Mouse (Mus musculus) c-Kit-positive CD71-positive TER-119-positive erythroid progenitor cells, embryonic 14.5 days (primary cell): ENCODE data around the gene Qrsl1.
"Not testable (repeated sequence)": the region's sequence is repeated elsewhere in the genome, so short reads cannot be mapped to it uniquely, and the experiment has no call there.

ENCODE experiments used
- DNase-seq: peaks from one replicate; pipeline ENCODE4 v3.0.0-alpha.2; 2013; ENCODE audit warnings: low spot score

Gene Qrsl1

GRCm38 (mm10) chr10:43901578-43902194 is at the start of gene Qrsl1, which contains the start of gene Rtn4ip1:
TSS of gene Qrsl1 (minus strand) at chr10:43901745.
TSS of gene Rtn4ip1 (plus strand) at chr10:43901807.
- peak; percentile 90 for DNase-seq

- DNase-seq: no peak
These were observed 43.9 kb upstream of the Qrsl1 start for GRCm38 (mm10) chr10:43945435-43945834.

- no peak for DNase-seq
These were observed 42.2 kb upstream of the Qrsl1 start for GRCm38 (mm10) chr10:43943736-43944135.

GRCm38 (mm10) chr10:43939136-43939662 is 37.7 kb upstream of the Qrsl1 start:
- no peak for DNase-seq

GRCm38 (mm10) chr10:43928596-43928995 is 27.1 kb upstream of the Qrsl1 start:
- no peak for DNase-seq

GRCm38 (mm10) chr10:43927736-43928135 is 26.2 kb upstream of the Qrsl1 start:
- no peak for DNase-seq

GRCm38 (mm10) chr10:43925776-43926175 is 24.2 kb upstream of the Qrsl1 start:
- not testable (repeated sequence) for DNase-seq

- no peak for DNase-seq
These were observed 21.6 kb upstream of the Qrsl1 start for GRCm38 (mm10) chr10:43923096-43923495.

GRCm38 (mm10) chr10:43918696-43919608 is 17.4 kb upstream of the Qrsl1 start:
- DNase-seq: peak; percentile 69

GRCm38 (mm10) chr10:43916737-43917136 is 15.2 kb upstream of the Qrsl1 start:
- DNase-seq: no peak

- DNase-seq: no peak
These were observed 14.6 kb upstream of the Qrsl1 start for GRCm38 (mm10) chr10:43916181-43916580.

GRCm38 (mm10) chr10:43912236-43912635 is 10.7 kb upstream of the Qrsl1 start:
- no peak for DNase-seq

GRCm38 (mm10) chr10:43910873-43911142 is 9.3 kb upstream of the Qrsl1 start:
- DNase-seq: no peak

- DNase-seq: no peak
These were observed 8.7 kb upstream of the Qrsl1 start for GRCm38 (mm10) chr10:43910032-43910872.

- DNase-seq: no peak
These were observed 3.0 kb upstream of the Qrsl1 start for GRCm38 (mm10) chr10:43904569-43904968.

GRCm38 (mm10) chr10:43900883-43901570 is 518 bp downstream of the Qrsl1 start:
- peak; percentile 47 for DNase-seq

GRCm38 (mm10) chr10:43898276-43898675 is 3.3 kb downstream of the Qrsl1 start:
- no peak for DNase-seq

GRCm38 (mm10) chr10:43896065-43896464 is 5.5 kb downstream of the Qrsl1 start:
- DNase-seq: no peak

- no peak for DNase-seq
These were observed 8.6 kb downstream of the Qrsl1 start for GRCm38 (mm10) chr10:43892971-43893370.

- DNase-seq: no peak
These were observed 12.6 kb downstream of the Qrsl1 start for GRCm38 (mm10) chr10:43888976-43889375.

GRCm38 (mm10) chr10:43887676-43888075 is 13.9 kb downstream of the Qrsl1 start:
- no peak for DNase-seq

- no peak for DNase-seq
These were observed 30.1 kb downstream of the Qrsl1 start for GRCm38 (mm10) chr10:43871458-43871857.
